Mouse (Mus musculus) forebrain, embryonic 14.5 days (tissue): ENCODE measurements at regions not wholly inside any gene's neighbourhood (a gene's known extent, or its start where the extent isn't known, plus 50 kb on each side); places are given as distances from the start of the nearest gene placed in this dataset. TPM values are rescaled to one million over a fixed set of nuclear protein-coding genes. Genes with fewer than 3 reads are reported as not detected.

ENCODE experiments used
- microRNA-seq: library from miRNA; unstranded; fragments of <30 nt; microRNA quantifications from one replicate; pipeline ENCODE4, GENCODE M21; 2016

Small RNA genes lying in the stretch of these regions (microRNA-seq; reads per million reads assigned to microRNA genes)
- not detected for gene Mir6348
- not detected for gene Mir6354
